9 mouse cellular contexts compared by ENCODE assay signal in the genomic region with DNA sequence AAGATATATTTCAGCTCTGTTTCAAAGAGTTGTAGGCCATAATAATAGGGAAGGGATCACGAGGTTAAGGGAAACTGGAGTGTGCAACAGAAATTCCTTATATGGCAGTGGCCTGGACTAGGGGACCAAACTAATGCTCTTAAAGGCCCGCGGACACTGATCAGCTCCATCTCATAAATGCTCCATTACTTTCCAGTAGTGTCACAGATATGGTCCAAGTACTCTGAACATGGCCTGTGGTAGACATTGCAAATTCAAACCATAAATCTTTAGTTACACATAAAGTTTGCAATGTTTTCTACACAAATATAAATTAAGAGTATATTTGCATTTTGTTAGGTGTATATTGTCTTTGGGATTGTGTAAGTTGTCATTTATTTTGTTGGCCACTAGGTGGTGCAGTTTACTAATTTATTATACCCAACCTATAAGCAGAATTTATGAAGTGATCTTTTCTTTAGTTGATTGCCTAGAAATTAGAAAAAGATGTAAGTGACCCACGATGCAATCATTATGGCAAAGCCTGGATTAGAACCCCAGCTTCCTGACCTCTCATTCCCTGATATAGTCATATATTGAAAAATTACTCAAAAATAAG.
DNase-seq lines count a peak whose midpoint lies in the region; ATAC-seq and TF ChIP-seq lines count a peak whose summit lies in the region.
"Had no signal": no experiment of that assay in that cellular context is flagged by ENCODE, and none has a peak within 500 bp of the region (broad histone marks: within the 10 kb centered on the region; RNA-seq: fewer than 3 reads in every experiment).

No protein-coding gene starts in this region.

- peak; percentile 81 for ATAC-seq in erythroblast, adult 5-6 weeks (replicated peaks; ENCODE audit: low FRiP score, poor library complexity, severe bottlenecking)
- peak; percentile 64; the same call in 1 of the 2 replicates for ATAC-seq in midbrain, embryonic 16.5 days

- no peaks in the 10 kb centered on the region for H3K36me3 ChIP-seq in midbrain, embryonic 16.5 days (ENCODE audit: control insufficient read depth, insufficient read depth, low read length)

- H3K4me2 ChIP-seq in midbrain, embryonic 16.5 days (ENCODE audit: low read length) = no peak overlapping the region
- H3K4me2 ChIP-seq: limb, embryonic 13.5 days had no signal

- WGBS in midbrain, embryonic 16.5 days = 60% methylated on average over 4 of the region's 4 CpGs

- H3K27ac ChIP-seq in layer of hippocampus, adult 2 months = no peak overlapping the region
- H3K27ac ChIP-seq in midbrain, embryonic 16.5 days (ENCODE audit: low read length) = no peak overlapping the region
- H3K27ac ChIP-seq: limb, embryonic 13.5 days had no signal

- no peaks in the 10 kb centered on the region for H3K9me3 ChIP-seq in midbrain, embryonic 16.5 days (replicated peaks; ENCODE audit: control insufficient read depth, low read length, poor library complexity, severe bottlenecking)
- H3K9me3 ChIP-seq: limb, embryonic 13.5 days had no signal

- no peaks in the 10 kb centered on the region for H3K4me1 ChIP-seq in midbrain, embryonic 16.5 days (ENCODE audit: control insufficient read depth, insufficient read depth, low read length)
- H3K4me1 ChIP-seq: limb, embryonic 13.5 days had no signal

- no peak overlapping the region for H3K9ac ChIP-seq in midbrain, embryonic 16.5 days (ENCODE audit: low read depth, low read length)
- H3K9ac ChIP-seq: limb, embryonic 13.5 days had no signal

- H3K4me3 ChIP-seq in layer of hippocampus, adult 2 months = no peak overlapping the region
- no peak overlapping the region for H3K4me3 ChIP-seq in midbrain, embryonic 16.5 days (ENCODE audit: low read depth, low read length)
- H3K4me3 ChIP-seq: limb, embryonic 13.5 days had no signal

- H3K27me3 ChIP-seq in midbrain, embryonic 16.5 days (ENCODE audit: control insufficient read depth, insufficient read depth, low read depth, low read length) = no peaks in the 10 kb centered on the region
- H3K27me3 ChIP-seq: limb, embryonic 13.5 days had no signal

- TF ChIP-seq CTCF in layer of hippocampus, adult 2 months (conservative IDR thresholded peaks at IDR 0.05) = peak; percentile 84

- no peak for DNase-seq in layer of hippocampus, adult 2 months (ENCODE audit: low spot score in 2 of 2)
- no peak for DNase-seq in layer of hippocampus, postnatal 10 days (ENCODE audit: low spot score in 2 of 2)
- peak; percentile 63 for DNase-seq in NIH3T3 (ENCODE audit: low read depth)
- no peak for DNase-seq in frontal cortex, postnatal 25 days (ENCODE audit: low spot score in 2 of 2)
- no peak for DNase-seq in layer of hippocampus, adult 8-10 months (ENCODE audit: low spot score in 2 of 2)
- no peak for DNase-seq in spleen, postnatal 14 days (ENCODE audit: low spot score in 2 of 2)
